Mouse (Mus musculus) hindbrain, embryonic 16.5 days (tissue): ENCODE results near the gene Mtmr3. TPM values are rescaled to one million over a fixed set of nuclear protein-coding genes. Genes with fewer than 3 reads are reported as not detected.
A peak's percentile ranks its signal among the peaks of the same experiment; 100 is the strongest.

Experiments
- ATAC-seq: fragments of 200-750 bp; cut with Nextera tagmentation; 2 replicates; pipeline ENCODE4 v1.8.0; 2017; ENCODE audit warnings: moderate TSS enrichment, moderate library complexity
- H3K27ac ChIP-seq: fragments of 300-500 bp; sonication (generic); 2 replicates; pipeline ENCODE4 v1.5.1; 2014; ENCODE audit warnings: low read depth, mild to moderate bottlenecking, control low read depth, low read length, moderate library complexity
- H3K27me3 ChIP-seq: fragments of 300-500 bp; sonication (generic); replicated peaks from 2 replicates; pipeline ENCODE4 v1.6.1; 2014; ENCODE audit warnings: low read length; ENCODE audit not compliant: control insufficient read depth, insufficient read depth
- H3K36me3 ChIP-seq: fragments of 300-500 bp; sonication (generic); 2 replicates; pipeline ENCODE4 v1.6.1; 2014; ENCODE audit warnings: mild to moderate bottlenecking, low read length, moderate library complexity, mixed read lengths; ENCODE audit not compliant: control insufficient read depth, insufficient read depth
- H3K4me1 ChIP-seq: fragments of 300-500 bp; sonication (generic); 2 replicates; pipeline ENCODE4 v1.6.1; 2014; ENCODE audit warnings: low read depth, low read length; ENCODE audit not compliant: control insufficient read depth, insufficient read depth
- H3K4me2 ChIP-seq: fragments of 300-500 bp; sonication (generic); 2 replicates; pipeline ENCODE4 v1.6.1; 2014; ENCODE audit warnings: mild to moderate bottlenecking, low read length, control low read depth, moderate library complexity
- H3K4me3 ChIP-seq: fragments of 300-500 bp; sonication (generic); 2 replicates; pipeline ENCODE4 v1.5.1; 2014; ENCODE audit warnings: mild to moderate bottlenecking, low read length, control low read depth, moderate library complexity
- H3K9ac ChIP-seq: fragments of 300-500 bp; sonication (generic); 2 replicates; pipeline ENCODE4 v1.6.1; 2014; ENCODE audit warnings: low read depth, mild to moderate bottlenecking, control low read depth, low read length, moderate library complexity
- H3K9me3 ChIP-seq: fragments of 300-500 bp; sonication (generic); 2 replicates; pipeline ENCODE4 v1.6.1; 2014; ENCODE audit warnings: mild to moderate bottlenecking, low read length, moderate library complexity; ENCODE audit not compliant: control insufficient read depth
- WGBS: fragments of 180-500 bp; shearing (Covaris S2); extraction: QIAGEN DNeasy Blood & Tissue Kit; methylation state at CpG from one replicate; pipeline ENCODE4 v1.1.7; 2014; 5-methylcytosine and 5-hydroxymethylcytosine counted together
- polyA plus RNA-seq: library from polyadenylated mRNA; unstranded; fragments of >200 nt; fragmentation: Nextera tagmentation; extraction: Ambion mirVana; gene quantifications from 2 replicates; pipeline ENCODE4 v1.2.1, GENCODE M21; 2015

The Mtmr3 gene
- polyA plus RNA-seq, 1 experiment from 2014 or later: 28.7 TPM

GRCm38 (mm10) chr11:4605414-4605813 lies 10.8 kb upstream of the Mtmr3 start:
- Histone ChIP-seq H3K4me1 (peaks cover 5% of the 10 kb centered on the region), H3K27ac (no peak overlapping the region), H3K36me3 (no peaks in the 10 kb centered on the region), H3K27me3 (no peaks in the 10 kb centered on the region), H3K9me3 (no peaks in the 10 kb centered on the region), H3K4me3 (no peak overlapping the region), H3K4me2 (no peak overlapping the region), H3K9ac (no peak overlapping the region)
- no peak for ATAC-seq
- WGBS: 58% methylated on average over 7 of the region's 7 CpGs

GRCm38 (mm10) chr11:4604441-4604840 lies 9.8 kb upstream of the Mtmr3 start:
- H3K9me3 ChIP-seq: no peaks in the 10 kb centered on the region
- no peak overlapping the region for H3K27ac ChIP-seq
- no peak for ATAC-seq
- WGBS: 51% methylated on average over 6 of the region's 6 CpGs
- H3K4me2 ChIP-seq: no peak overlapping the region
- no peaks in the 10 kb centered on the region for H3K36me3 ChIP-seq
- H3K4me1 ChIP-seq: peaks cover 5% of the 10 kb centered on the region
- H3K27me3 ChIP-seq: no peaks in the 10 kb centered on the region
- H3K9ac ChIP-seq: no peak overlapping the region
- no peak overlapping the region for H3K4me3 ChIP-seq

- ATAC-seq: peak; percentile 30
- Histone ChIP-seq H3K4me2 (no peak overlapping the region), H3K36me3 (no peaks in the 10 kb centered on the region), H3K9me3 (no peaks in the 10 kb centered on the region), H3K4me1 (peaks cover 5% of the 10 kb centered on the region), H3K27ac (no peak overlapping the region), H3K9ac (no peak overlapping the region), H3K4me3 (no peak overlapping the region), H3K27me3 (no peaks in the 10 kb centered on the region)
- WGBS: 23% methylated on average over 12 of the region's 12 CpGs
Observed at GRCm38 (mm10) chr11:4602691-4603441, 8.2 kb upstream of the Mtmr3 start.

GRCm38 (mm10) chr11:4601890-4602289 lies 7.2 kb upstream of the Mtmr3 start:
- Histone ChIP-seq H3K4me1 (peaks cover 5% of the 10 kb centered on the region), H3K36me3 (no peaks in the 10 kb centered on the region), H3K27me3 (no peaks in the 10 kb centered on the region), H3K9ac (no peak overlapping the region), H3K27ac (no peak overlapping the region), H3K4me2 (no peak overlapping the region), H3K9me3 (no peaks in the 10 kb centered on the region), H3K4me3 (no peak overlapping the region)
- 75% methylated on average over 5 of the region's 5 CpGs for WGBS
- ATAC-seq: no peak

GRCm38 (mm10) chr11:4599916-4600315 lies 5.3 kb upstream of the Mtmr3 start:
- no peak overlapping the region for H3K9ac ChIP-seq
- no peaks in the 10 kb centered on the region for H3K27me3 ChIP-seq
- H3K9me3 ChIP-seq: no peaks in the 10 kb centered on the region
- no peaks in the 10 kb centered on the region for H3K36me3 ChIP-seq
- H3K4me1 ChIP-seq: peaks cover 5% of the 10 kb centered on the region
- no peak overlapping the region for H3K27ac ChIP-seq
- no peak overlapping the region for H3K4me3 ChIP-seq
- no peak overlapping the region for H3K4me2 ChIP-seq
- ATAC-seq: no peak
- 89% methylated on average over 3 of the region's 3 CpGs for WGBS

- no peaks in the 10 kb centered on the region for H3K36me3 ChIP-seq
- no peak for ATAC-seq
- H3K9me3 ChIP-seq: no peaks in the 10 kb centered on the region
- no peaks in the 10 kb centered on the region for H3K27me3 ChIP-seq
- WGBS: 97% methylated on average over 2 of the region's 2 CpGs
- no peak overlapping the region for H3K4me3 ChIP-seq
- no peak overlapping the region for H3K9ac ChIP-seq
- no peak overlapping the region for H3K4me2 ChIP-seq
- H3K27ac ChIP-seq: no peak overlapping the region
- H3K4me1 ChIP-seq: peaks cover 6% of the 10 kb centered on the region
Observed at GRCm38 (mm10) chr11:4598411-4598810, 3.7 kb upstream of the Mtmr3 start.

- 2% methylated on average over 31 of the region's 45 CpGs for WGBS
- Histone ChIP-seq H3K9ac (peak overlapping the region; percentile 99), H3K4me1 (peaks cover 15% of the 10 kb centered on the region), H3K4me2 (peak overlapping the region; percentile 70), H3K36me3 (no peaks in the 10 kb centered on the region), H3K9me3 (no peaks in the 10 kb centered on the region), H3K27ac (peak overlapping the region; percentile 97), H3K27me3 (no peaks in the 10 kb centered on the region), H3K4me3 (peak overlapping the region; percentile 88)
- peak; percentile 91 for ATAC-seq
Observed at GRCm38 (mm10) chr11:4593849-4594607, 635 bp downstream of the Mtmr3 start.

- no peaks in the 10 kb centered on the region for H3K36me3 ChIP-seq
- H3K27ac ChIP-seq: no peak overlapping the region
- peak overlapping the region; percentile 88 for H3K4me3 ChIP-seq
- peak overlapping the region; percentile 70 for H3K4me2 ChIP-seq
- H3K4me1 ChIP-seq: peaks cover 15% of the 10 kb centered on the region
- H3K9ac ChIP-seq: no peak overlapping the region
- no peak for ATAC-seq
- no peaks in the 10 kb centered on the region for H3K27me3 ChIP-seq
- H3K9me3 ChIP-seq: no peaks in the 10 kb centered on the region
- WGBS: 20% methylated on average over 5 of the region's 5 CpGs
Observed at GRCm38 (mm10) chr11:4593491-4593848, 1.2 kb downstream of the Mtmr3 start.

- H3K27ac ChIP-seq: no peak overlapping the region
- ATAC-seq: no peak
- no peak overlapping the region for H3K4me3 ChIP-seq
- H3K9me3 ChIP-seq: no peaks in the 10 kb centered on the region
- H3K36me3 ChIP-seq: no peaks in the 10 kb centered on the region
- H3K27me3 ChIP-seq: no peaks in the 10 kb centered on the region
- H3K4me1 ChIP-seq: peaks cover 15% of the 10 kb centered on the region
- WGBS: 85% methylated on average over 4 of the region's 4 CpGs
- H3K9ac ChIP-seq: no peak overlapping the region
- no peak overlapping the region for H3K4me2 ChIP-seq
Observed at GRCm38 (mm10) chr11:4591811-4592210, 2.9 kb downstream of the Mtmr3 start.
